Mouse (Mus musculus) midbrain, embryonic 11.5 days (tissue): ENCODE results near the gene Fpgs. TPM values are rescaled to one million over a fixed set of nuclear protein-coding genes. Genes with fewer than 3 reads are reported as not detected.
A peak's percentile ranks its signal among the peaks of the same experiment; 100 is the strongest.

Experiments used
- ATAC-seq: fragments of 200-750 bp; cut with Nextera tagmentation; 2 replicates; pipeline ENCODE4 v1.8.0; 2017; ENCODE audit warnings: moderate TSS enrichment, moderate library complexity; ENCODE audit not compliant: low FRiP score
- DNase-seq: peaks from one replicate; pipeline ENCODE4 v3.0.0; 2015; ENCODE audit warnings: low spot score; ENCODE audit errors: missing footprints
- H3K27ac ChIP-seq: fragments of 300-500 bp; sonication (generic); 2 replicates; pipeline ENCODE4 v1.5.1; 2014; ENCODE audit warnings: low read depth, low read length
- H3K27me3 ChIP-seq: fragments of 300-500 bp; sonication (generic); 2 replicates; pipeline ENCODE4 v1.6.1; 2014; ENCODE audit warnings: mild to moderate bottlenecking, low read length, moderate library complexity, mixed read lengths; ENCODE audit not compliant: control insufficient read depth, insufficient read depth
- H3K36me3 ChIP-seq: fragments of 300-500 bp; sonication (generic); 2 replicates; pipeline ENCODE4 v1.6.1; 2014; ENCODE audit warnings: mild to moderate bottlenecking, low read length, moderate library complexity, mixed read lengths; ENCODE audit not compliant: control insufficient read depth, insufficient read depth
- H3K4me1 ChIP-seq: fragments of 300-500 bp; sonication (generic); 2 replicates; pipeline ENCODE4 v1.6.1; 2014; ENCODE audit warnings: low read length; ENCODE audit not compliant: control insufficient read depth, insufficient read depth
- H3K4me2 ChIP-seq: fragments of 300-500 bp; sonication (generic); 2 replicates; pipeline ENCODE4 v1.6.1; 2014; ENCODE audit warnings: mild to moderate bottlenecking, moderate library complexity
- H3K4me3 ChIP-seq: fragments of 300-500 bp; sonication (generic); 2 replicates; pipeline ENCODE4 v1.5.1; 2014; ENCODE audit warnings: low read depth, low read length
- H3K9ac ChIP-seq: fragments of 300-500 bp; sonication (generic); 2 replicates; pipeline ENCODE4 v1.6.1; 2014; ENCODE audit warnings: low read length
- H3K9me3 ChIP-seq: fragments of 300-500 bp; sonication (generic); 2 replicates; pipeline ENCODE4 v1.6.1; 2016; ENCODE audit warnings: low read length; ENCODE audit not compliant: control insufficient read depth
- WGBS: fragments of 180-500 bp; shearing (Covaris S2); extraction: QIAGEN DNeasy Blood & Tissue Kit; methylation state at CpG from one replicate; pipeline ENCODE4 v1.1.7; 2014; 5-methylcytosine and 5-hydroxymethylcytosine counted together
- polyA plus RNA-seq: library from polyadenylated mRNA; unstranded; fragments of >200 nt; fragmentation: Nextera tagmentation; extraction: Ambion mirVana; gene quantifications from 2 replicates; pipeline ENCODE4 v1.2.1, GENCODE M21; 2014

Gene Fpgs
- polyA plus RNA-seq, 1 experiment from 2014 or later: 13.9 TPM

- no peak overlapping the region for H3K4me3 ChIP-seq
- H3K27ac ChIP-seq: no peak overlapping the region
- no peaks in the 10 kb centered on the region for H3K27me3 ChIP-seq
- no peaks in the 10 kb centered on the region for H3K36me3 ChIP-seq
- 63% methylated on average over 11 of the region's 11 CpGs for WGBS
- peaks cover 5% of the 10 kb centered on the region; the same call in 1 of the 2 replicates for H3K4me1 ChIP-seq
- ATAC-seq: no peak
- H3K4me2 ChIP-seq: no peak overlapping the region
- no peaks in the 10 kb centered on the region for H3K9me3 ChIP-seq
- H3K9ac ChIP-seq: no peak overlapping the region
- DNase-seq: no peak
These were observed 26.9 kb upstream of the Fpgs start for GRCm38 (mm10) chr2:32730854-32731253.

GRCm38 (mm10) chr2:32729547-32729946, 25.6 kb upstream of the Fpgs start:
- 80% methylated on average over 4 of the region's 4 CpGs for WGBS
- Histone ChIP-seq H3K4me3 (no peak overlapping the region), H3K9me3 (no peaks in the 10 kb centered on the region), H3K36me3 (no peaks in the 10 kb centered on the region), H3K27me3 (no peaks in the 10 kb centered on the region), H3K9ac (no peak overlapping the region), H3K4me1 (peaks cover 5% of the 10 kb centered on the region; the same call in 1 of the 2 replicates), H3K4me2 (no peak overlapping the region), H3K27ac (no peak overlapping the region)
- ATAC-seq: no peak
- DNase-seq: no peak

DNA sequence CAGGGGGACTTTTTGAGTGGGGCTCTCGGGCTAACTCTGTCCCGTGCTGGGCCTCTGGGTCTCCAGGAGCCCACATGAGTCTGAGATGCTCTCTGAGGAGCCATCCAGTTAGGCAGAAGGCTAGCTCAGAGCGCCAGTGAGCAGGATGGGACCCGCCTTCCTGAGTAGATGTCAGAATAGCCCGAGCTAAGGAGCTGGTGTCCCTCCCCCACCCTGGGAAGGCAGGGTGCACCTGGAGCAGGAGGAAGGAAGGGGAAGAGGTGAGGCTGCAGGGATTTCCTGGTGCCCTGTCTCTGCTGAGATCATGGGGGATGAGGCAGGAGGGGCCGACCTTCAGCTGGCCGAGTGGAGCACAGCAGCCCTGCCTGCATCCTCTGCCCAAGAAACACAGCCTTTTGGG, 24.5 kb upstream of the Fpgs start:
- H3K9ac ChIP-seq: no peak overlapping the region

GRCm38 (mm10) chr2:32727435-32727834, 23.5 kb upstream of the Fpgs start:
- DNase-seq (peak; percentile 98), ATAC-seq (peak; percentile 97)
- no peak overlapping the region for H3K27ac ChIP-seq
- 0 out of 2 replicates have a peak, but pooled peaks cover 2% of the 10 kb centered on the region for H3K4me1 ChIP-seq
- H3K4me3 ChIP-seq: peak overlapping the region; percentile 6; the same call in 1 of the 2 replicates
- no peaks in the 10 kb centered on the region for H3K27me3 ChIP-seq
- no peak overlapping the region for H3K9ac ChIP-seq
- no peaks in the 10 kb centered on the region for H3K9me3 ChIP-seq
- no peaks in the 10 kb centered on the region for H3K36me3 ChIP-seq
- WGBS: under 1% methylated on average over 16 of the region's 16 CpGs
- peak overlapping the region; percentile 28; the same call in 1 of the 2 replicates for H3K4me2 ChIP-seq

More for the DNA sequence above, 24.5 kb upstream of the Fpgs start:
- Histone ChIP-seq H3K9me3 (no peaks in the 10 kb centered on the region), H3K4me2 (0 out of 2 replicates have a peak overlapping the region, but pooled peaks have one; percentile 2), H3K36me3 (no peaks in the 10 kb centered on the region), H3K27me3 (no peaks in the 10 kb centered on the region), H3K27ac (no peak overlapping the region), H3K4me3 (no peak overlapping the region), H3K4me1 (0 out of 2 replicates have a peak, but pooled peaks cover 2% of the 10 kb centered on the region)
- no peak for ATAC-seq
- whole genome bisulfite sequencing: 55% methylated on average over 7 of the region's 7 CpGs
- DNase-seq: no peak

DNA sequence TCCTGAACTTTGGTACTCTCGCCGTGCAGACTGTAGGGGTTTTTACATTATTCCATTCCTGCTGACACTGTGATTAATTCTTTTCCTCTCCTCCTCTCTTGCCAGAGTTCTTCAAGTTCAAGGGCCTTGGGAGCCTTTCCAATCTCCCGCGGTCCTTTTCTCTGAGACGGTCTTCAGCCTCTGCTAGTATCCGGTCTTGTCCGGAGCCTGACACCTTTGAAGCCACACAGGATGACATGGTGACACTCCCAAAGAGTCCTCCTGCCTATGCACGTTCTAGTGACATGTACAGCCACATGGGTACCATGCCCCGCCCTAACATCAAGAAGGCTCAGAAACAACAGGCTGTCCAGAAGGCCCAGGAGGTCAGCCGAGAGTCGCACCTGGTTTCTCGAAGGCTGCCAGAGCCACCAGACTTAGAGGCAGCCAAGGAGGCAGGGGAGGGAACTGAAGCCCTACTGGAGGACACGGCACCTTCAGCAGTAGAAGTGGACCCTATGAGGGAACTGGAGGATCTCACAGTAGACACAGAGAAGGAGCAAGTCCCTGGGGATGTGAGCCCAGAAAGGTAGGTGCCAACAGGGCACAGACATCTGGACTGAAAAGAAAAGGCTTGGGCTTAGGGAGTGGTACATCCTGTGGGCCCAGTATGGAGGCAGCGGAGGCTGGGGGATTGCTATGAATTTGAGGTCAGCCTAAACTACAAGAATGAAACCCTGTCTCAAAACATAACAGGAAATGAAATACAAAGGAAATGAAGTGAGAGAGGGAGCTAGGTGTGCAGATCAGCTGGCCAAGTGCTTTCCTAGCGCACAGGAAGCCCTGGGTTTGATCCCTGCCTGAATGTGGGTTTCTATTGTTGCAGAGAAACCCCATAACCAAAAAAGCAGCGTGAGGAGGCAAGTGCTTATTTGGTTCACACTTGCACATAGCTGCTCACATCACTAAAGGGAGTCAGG, 21.2 kb upstream of the Fpgs start:
- DNase-seq (no peak), ATAC-seq (no peak)
- Histone ChIP-seq H3K9ac (no peak overlapping the region), H3K4me3 (no peak overlapping the region), H3K27ac (no peak overlapping the region), H3K9me3 (no peaks in the 10 kb centered on the region), H3K4me1 (0 out of 2 replicates have a peak, but pooled peaks cover 2% of the 10 kb centered on the region), H3K4me2 (no peak overlapping the region), H3K36me3 (no peaks in the 10 kb centered on the region), H3K27me3 (no peaks in the 10 kb centered on the region)
- WGBS: 83% methylated on average over 16 of the region's 16 CpGs

DNA sequence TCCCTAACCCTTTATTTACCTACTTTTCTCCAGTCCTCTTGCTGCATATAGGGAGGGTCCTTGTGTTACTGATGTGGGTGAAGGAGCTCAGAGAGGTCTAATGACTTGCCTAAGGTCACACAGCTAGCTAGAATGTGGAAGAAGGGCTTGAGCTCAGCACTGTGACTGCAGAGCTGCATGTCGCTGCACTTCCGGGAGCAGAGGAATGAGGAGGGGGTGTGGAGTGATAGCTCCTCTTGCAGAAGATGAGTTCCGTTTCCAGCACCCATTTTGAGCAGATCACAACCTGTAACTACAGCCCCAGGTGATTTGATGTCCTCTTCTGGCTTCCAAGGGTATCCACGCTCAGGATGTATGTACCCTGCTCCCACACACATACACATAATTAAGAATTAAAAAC, 20.2 kb upstream of the Fpgs start:
- H3K9ac ChIP-seq: no peak overlapping the region
- 0 out of 2 replicates have a peak, but pooled peaks cover 2% of the 10 kb centered on the region for H3K4me1 ChIP-seq
- H3K27ac ChIP-seq: no peak overlapping the region
- no peak for ATAC-seq
- no peak overlapping the region for H3K4me3 ChIP-seq
- no peak for DNase-seq
- H3K36me3 ChIP-seq: no peaks in the 10 kb centered on the region
- no peaks in the 10 kb centered on the region for H3K9me3 ChIP-seq
- WGBS: 76% methylated on average over 4 of the region's 4 CpGs
- H3K27me3 ChIP-seq: no peaks in the 10 kb centered on the region
- H3K4me2 ChIP-seq: no peak overlapping the region

GRCm38 (mm10) chr2:32722581-32722980, 18.6 kb upstream of the Fpgs start:
- Histone ChIP-seq H3K4me3 (no peak overlapping the region), H3K4me2 (no peak overlapping the region), H3K4me1 (0 out of 2 replicates have a peak, but pooled peaks cover under 1% of the 10 kb centered on the region), H3K27ac (no peak overlapping the region), H3K9ac (no peak overlapping the region), H3K9me3 (no peaks in the 10 kb centered on the region), H3K27me3 (no peaks in the 10 kb centered on the region), H3K36me3 (no peaks in the 10 kb centered on the region)
- DNase-seq (no peak), ATAC-seq (no peak)
- 86% methylated on average over 3 of the region's 3 CpGs for WGBS

DNA sequence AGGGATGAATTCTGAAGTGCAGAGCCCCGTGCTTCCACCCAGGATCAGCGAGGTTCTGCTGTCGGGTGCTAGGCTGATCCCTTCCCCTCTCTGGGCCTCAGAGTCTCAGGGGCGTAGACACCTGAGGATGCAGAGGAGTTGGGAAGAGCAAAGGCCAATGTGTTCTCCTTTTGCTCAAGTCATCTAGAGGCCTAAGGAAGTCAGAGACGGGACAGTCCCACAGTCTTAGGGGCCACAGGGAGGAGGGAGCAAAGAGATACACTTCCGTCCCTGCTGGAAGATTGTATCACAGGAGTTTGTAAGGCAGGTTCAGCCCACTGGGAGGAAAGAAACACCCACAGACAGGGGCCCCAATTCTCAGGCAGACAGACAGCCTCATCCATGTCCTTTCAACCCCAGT, 18.1 kb upstream of the Fpgs start:
- Histone ChIP-seq H3K36me3 (no peaks in the 10 kb centered on the region), H3K4me1 (no peaks in the 10 kb centered on the region), H3K4me2 (no peak overlapping the region), H3K9ac (no peak overlapping the region), H3K4me3 (no peak overlapping the region), H3K9me3 (no peaks in the 10 kb centered on the region), H3K27ac (no peak overlapping the region), H3K27me3 (no peaks in the 10 kb centered on the region)
- ATAC-seq (no peak), DNase-seq (no peak)
- WGBS: 67% methylated on average over 6 of the region's 6 CpGs

DNA sequence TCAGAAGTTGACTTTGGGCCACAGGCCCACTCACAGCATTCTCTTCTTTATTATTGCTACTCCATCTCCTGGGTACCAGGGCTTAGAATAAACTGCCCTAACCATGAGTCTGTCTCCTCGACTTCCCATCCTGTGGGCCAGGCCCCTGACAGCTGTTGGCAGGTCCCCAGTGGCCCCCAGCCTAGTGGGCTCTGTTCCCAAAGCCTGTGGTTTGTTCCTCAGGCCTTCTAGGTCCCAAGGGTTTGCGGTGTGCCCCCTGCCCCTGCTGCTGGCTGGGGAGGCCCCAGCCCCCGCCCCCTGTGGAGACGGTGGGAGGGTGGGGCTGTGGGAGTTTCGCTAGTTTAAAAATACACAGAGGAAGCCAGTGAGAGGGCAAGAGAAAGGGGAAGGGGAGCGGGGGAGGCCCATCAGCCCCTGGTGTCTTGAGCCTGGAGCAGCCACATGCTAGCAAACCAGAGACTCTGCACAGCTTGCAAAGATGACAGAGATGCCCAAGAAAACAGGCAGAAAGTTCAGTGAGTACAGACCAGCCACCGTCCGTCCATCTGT, 16.8 kb upstream of the Fpgs start, which contains the start of gene Sh2d3c:
Gene Sh2d3c, plus strand, starts transcription at position 375 of the 549 bp plus-strand sequence.
- Histone ChIP-seq H3K27me3 (no peaks in the 10 kb centered on the region), H3K9me3 (no peaks in the 10 kb centered on the region), H3K9ac (no peak within 1 kb of the TSS), H3K4me2 (no peak within 1 kb of the TSS), H3K27ac (no peak within 1 kb of the TSS), H3K4me3 (no peak within 1 kb of the TSS), H3K36me3 (no peaks in the 10 kb centered on the region), H3K4me1 (no peaks in the 10 kb centered on the region)
- WGBS: 70% methylated on average over 8 of the region's 8 CpGs
- ATAC-seq (no peak), DNase-seq (no peak)
